Mouse (Mus musculus): Measurements from ENCODE around the gene Atg9b.
A peak's percentile ranks its signal among the peaks of the same experiment; 100 is the strongest.

Gene Atg9b

DNA sequence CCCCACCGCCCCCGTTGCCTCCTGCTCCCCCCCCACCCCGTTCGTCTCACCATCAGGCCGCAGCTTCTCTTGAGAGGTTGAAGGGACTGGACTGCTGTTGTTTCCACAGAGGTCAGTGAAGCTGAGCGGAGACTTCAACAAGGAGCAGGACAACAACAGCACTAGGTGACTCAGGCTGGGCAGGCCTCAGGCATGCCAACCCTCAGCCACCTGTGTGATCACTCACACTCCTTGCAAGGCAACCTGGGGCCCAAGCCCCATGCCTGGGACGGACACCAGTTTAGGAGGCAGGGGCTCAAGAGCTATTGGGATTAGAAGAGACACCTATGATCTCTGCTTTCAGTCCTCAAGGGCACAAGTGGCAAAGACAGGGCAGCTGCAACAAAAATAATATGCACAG lies at the start of gene Atg9b:
Gene Atg9b (minus strand): TSS at position 280 of the 400 bp plus-strand sequence.
- DNase-seq (ENCODE audit: low read depth, low spot score): no peak

DNA sequence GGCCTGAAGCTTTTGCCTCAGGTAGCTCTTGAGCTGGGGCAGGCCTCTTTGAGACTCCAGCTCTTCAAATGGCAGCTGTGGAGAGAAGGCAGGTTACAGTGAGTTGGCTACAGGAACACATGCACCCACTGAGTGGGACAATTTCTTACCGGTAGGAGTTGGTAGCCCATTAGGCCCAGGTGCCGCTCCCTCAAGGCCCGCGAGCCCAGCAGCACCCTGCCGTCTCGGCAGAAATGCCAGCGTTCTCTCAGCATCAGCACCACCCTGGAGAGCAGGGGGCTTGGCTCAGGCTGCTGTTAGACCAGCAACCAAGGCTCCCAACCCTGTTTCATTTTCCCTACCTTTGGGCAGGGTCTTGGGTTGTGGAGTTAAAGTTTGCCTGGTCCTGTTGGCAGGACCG lies 49.2 kb upstream of the Atg9b start:
- DNase-seq (ENCODE audit: low read depth, low spot score): no peak

DNA sequence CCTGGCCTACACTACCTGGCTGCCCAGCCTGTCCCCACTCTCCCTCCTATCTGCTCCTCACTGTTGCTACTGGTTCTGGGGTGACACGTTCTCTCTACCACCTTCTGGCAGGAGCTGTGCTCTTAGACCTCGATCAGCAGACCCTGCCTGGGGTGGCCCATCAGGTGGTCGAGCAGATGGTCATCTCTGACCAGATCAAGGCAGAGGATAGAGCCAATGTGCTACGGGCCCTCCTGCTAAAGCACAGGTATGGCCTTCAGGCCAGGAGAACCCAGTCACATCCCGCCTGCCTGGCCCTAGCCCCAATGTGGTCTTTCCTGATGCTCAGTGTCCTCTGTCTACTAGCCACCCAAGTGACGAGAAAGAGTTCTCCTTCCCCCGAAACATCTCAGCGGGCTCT lies 42.0 kb upstream of the Atg9b start:
- DNase-seq (ENCODE audit: low read depth, low spot score): no peak

DNA sequence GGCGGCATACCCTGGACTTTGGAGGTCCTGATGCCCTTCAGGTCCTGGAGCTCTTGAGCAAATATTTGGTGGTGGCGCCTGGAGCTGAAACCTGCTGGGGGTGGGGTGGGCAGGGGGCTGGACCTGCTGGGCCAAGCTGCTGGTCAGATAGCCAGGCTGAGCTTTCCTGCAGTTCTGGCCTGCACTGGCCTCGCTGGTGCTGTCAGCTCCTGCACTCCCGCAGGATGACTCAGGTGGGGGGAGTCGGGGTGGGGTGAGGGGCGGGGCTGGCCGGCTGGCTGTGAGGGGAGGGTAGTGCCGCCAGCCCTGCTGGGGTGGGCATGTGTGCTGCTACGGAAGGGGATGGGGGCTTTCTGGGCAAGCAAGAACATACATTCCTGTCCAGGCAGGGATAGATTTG lies 36.7 kb upstream of the Atg9b start:
- DNase-seq (ENCODE audit: low read depth, low spot score): no peak

DNA sequence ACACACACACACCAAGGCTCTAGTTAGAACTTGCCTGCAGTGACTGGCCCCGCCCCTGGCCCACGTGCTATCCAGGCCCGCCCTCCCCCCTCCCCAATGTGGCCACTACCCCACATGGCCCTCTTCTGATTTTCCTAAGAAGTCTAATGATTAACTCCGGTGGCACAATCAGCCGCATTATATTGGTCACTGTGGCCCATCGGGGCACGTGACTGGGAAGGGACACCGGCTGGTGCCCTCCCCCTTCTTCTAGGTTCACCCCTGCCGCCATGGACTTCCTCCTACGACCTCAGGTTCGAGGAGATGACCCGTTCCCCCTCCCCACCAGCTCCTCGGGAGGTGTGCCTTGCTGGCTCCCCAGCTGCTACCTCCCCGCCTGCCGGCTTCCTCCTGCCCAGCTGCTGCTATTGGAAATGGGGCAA lies 36.0 kb upstream of the Atg9b start:
- no peak for DNase-seq (ENCODE audit: low read depth, low spot score)

DNA sequence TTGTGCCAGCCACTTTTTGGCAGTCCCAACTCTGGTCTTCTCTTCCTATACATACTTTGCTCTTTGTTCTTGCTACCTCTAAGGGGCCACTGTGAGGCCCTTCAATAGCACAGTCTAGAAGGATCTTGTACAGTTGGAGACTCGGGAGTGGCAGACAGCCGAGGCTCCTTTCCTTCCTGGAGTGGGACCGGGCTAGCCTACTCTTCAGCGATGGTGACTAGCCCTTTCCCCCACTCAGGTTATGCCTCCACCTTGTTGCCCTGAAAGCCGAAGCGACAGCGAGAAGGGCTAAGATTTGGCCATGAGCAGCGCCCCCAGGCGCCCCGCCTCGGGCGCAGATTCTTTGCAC lies 35.3 kb upstream of the Atg9b start:
- no peak for DNase-seq (ENCODE audit: low read depth, low spot score)

DNA sequence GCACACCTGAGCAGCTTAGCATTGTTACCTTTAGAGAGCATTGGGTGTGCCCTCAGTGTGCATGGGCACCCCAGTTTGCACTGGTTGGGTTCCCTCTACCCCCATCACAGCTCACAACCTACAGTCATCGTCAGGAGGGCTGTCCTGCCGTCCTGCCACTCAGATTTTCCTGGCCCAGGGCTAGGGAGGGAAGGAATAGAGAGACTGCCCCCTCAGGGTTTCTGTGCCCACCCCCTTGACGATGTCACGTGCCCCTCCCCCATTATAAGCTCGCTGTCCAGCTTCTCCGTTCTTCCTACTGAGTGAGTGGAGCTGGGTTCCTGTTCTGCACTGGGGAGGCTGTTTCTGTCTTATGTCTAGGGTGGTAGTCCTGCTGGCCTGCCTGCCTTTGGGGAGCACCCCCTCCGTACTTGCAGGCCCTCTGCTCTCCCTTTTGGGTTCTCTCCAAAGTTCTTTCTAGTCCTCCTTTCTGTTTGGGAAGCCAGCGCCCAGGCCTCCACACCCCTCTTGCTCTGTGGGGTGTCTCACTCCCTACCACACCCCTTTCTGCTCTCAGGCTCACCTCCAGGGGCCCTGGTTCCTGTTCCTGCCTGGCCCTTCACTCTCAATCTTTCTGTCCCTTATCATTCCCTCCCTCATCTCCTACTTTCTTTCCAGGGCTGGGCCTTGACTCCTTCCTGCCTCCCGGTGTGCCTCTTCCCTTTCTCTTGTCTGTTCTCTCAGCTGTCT lies 34.8 kb upstream of the Atg9b start:
- DNase-seq (ENCODE audit: low read depth, low spot score): no peak

DNA sequence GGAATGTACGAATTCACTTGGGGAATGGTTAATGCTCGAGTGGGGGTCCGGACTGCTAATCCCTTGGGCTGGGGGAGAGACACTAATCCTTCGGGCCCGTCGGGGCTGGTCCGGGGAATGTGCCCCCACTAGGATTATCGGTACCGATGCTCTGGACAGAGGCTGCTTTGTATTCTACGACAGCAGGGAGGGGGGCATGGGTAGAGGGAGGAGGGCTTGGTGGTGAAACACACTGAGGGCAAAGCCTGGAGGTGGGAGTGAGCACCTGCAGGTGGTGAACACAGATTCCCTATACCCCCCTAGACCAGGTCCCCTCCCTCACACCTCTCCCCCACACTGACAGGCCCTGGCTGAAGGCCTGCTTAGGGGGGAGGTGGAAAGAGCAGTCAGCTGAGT lies 34.1 kb upstream of the Atg9b start:
- no peak for DNase-seq (ENCODE audit: low read depth, low spot score)

DNA sequence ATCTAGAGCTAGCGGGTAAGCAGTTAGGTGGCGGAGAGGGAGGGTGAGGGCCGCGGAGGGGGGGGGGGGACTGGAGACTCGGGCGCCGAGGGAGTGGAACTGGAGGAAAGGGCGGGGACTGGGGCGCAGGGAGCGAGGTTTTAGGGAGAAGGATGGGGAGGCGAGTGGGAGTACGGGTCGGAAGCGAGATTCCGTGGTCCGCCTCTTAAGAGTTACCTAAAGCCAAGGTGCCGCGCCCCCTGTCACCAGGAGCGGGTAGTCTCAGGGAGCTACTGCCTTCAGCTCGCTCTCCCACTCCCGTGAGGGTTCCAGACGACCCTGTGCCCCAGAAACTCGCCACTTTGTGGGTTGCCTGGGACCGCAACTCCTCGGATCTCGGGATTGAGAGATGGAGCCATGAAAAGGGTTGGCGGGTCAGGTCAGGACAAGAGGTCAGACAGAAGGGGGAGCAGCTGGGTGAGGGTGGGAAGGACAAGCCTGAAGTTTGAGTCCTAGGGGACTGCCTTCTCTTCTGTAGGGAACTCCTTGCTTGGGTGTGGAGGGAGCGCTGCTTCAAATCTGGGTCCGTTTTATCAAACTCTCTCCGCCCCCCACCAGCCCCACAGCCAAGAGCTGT lies 33.6 kb upstream of the Atg9b start:
- DNase-seq (ENCODE audit: low read depth, low spot score): no peak

DNA sequence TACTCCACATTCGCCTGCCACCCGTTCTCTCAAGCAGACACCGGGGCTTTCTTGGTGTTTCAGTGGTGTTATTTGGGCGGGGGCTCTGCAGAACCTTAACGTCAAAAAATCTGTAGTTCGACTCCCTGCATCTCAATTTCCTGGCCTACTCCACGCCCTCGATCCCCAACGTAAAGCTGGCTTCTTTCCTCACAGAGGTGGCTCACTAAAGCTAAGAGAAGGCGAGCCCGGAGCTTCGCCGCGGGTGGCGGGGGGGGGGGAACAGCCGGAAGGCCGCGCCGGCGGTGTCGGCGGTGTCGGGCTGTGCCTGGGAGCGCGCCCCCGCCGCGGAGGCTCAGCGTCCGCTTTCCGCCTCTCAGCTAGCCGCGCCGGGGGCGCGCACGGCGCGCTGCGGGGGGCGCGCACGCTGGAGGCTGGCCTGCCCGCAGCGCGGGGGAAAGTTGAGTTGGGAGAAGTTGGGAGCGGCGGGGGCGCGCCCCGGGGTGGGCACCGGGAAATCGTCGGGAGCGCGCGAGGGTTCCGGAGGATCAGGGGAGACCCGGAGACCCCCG lies 33.0 kb upstream of the Atg9b start:
- DNase-seq (ENCODE audit: low read depth, low spot score): peak; percentile 71

DNA sequence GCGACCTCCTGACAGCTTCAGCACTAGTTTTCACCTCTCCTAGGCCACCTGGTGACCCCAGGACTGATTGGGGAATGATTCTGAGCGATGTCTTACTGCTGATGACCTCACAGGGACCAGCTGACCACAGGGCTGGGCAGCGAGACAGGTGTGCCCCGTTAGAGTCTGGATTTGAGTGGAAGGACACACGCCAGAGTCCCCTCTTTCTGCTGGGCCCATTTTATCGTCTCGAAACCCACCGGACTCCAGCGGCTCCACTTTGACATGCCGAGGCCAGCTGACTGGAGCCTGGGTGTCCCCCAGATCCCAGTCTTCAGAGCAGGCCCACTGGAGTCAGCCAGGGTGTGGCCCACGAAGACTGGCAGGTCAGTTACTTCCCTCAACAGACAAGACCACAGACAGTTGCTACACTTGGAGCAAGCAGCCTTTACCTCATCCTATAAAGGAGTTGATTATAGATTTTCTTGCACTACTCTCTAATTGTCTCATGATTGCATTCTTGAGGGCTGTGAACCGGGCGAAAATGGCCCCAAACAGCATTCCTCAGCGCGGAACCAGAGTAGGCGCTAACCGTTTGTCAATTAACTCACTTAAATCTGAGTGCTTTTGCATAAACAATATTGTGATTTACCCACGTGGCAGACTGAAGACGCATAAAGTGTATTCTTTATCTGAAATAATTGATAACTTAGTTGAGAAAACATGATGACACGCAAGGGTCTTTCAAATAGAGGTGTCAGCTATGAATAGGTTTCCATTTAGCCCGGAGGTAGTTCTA lies 32.2 kb upstream of the Atg9b start:
- peak; percentile 40 for DNase-seq (ENCODE audit: low read depth, low spot score)

DNA sequence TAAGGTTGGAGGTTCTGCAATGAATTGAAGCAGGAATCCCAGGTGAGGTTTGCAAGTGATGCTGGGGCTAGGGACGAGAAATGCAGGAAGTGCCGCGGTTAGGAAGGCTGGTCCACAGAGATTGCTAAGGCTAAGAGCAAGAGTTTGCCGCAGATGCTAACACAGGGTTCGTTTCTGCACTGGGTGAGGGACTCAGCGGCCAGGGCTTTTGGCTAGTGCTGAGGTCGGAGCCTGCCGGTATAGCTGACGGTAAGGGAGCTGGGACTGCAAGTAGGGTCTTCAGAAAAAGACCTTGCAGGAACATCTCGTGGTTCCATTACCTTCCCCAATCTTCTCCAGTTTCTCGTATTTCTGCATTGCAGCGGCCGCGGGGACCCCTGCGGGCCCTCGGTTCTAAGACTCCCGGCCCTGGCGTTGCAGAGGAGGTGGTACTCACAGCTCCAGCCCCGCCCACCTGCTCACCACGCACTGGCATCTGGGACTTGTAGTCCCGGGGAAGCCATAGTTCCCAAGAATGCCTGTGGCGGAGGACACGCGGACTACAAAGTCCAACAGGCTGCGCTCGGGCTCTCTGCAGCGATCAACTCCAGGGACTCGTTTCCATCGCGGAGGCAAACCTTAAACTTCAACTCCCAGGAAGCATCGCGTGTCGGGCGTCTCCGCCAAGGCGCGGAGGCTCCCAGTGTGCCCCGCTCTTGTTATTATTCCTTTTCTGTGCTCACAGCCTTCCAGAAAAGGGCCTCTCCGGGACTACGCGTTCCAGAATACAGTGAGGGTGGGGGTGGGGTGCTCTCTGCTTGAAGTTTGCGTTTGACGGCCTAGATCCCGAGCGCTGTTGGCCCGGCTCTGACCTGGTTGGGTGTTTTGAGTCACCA lies 31.4 kb upstream of the Atg9b start, which contains the start of the genes Cdk5 and Slc4a2:
Gene Cdk5 (minus strand): TSS at position 402 of the 875 bp plus-strand sequence.
Gene Slc4a2 (plus strand): TSS at position 709 of the 875 bp plus-strand sequence.
- peak; percentile 94 for DNase-seq (ENCODE audit: low read depth, low spot score)

DNA sequence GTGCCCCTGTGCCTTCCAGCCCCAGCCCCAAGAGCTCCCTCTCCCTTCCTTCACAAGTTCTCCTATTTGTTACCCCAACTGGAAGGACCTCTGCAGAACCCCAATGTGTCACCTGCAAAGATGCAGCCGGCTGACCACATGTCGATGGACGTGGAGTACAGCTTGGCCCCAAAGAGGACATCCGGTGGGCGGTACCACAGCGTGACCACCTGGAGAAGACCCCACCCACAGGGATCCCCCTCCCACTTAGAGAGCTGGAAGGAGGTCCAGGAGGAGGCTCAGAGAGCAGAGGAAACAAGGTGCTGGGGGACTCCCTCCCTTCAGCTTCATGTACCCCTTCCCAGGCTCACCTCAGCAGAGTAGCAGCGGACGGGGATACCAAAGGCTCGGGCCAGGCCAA lies 28.4 kb upstream of the Atg9b start:
- DNase-seq (ENCODE audit: low read depth, low spot score): no peak

DNA sequence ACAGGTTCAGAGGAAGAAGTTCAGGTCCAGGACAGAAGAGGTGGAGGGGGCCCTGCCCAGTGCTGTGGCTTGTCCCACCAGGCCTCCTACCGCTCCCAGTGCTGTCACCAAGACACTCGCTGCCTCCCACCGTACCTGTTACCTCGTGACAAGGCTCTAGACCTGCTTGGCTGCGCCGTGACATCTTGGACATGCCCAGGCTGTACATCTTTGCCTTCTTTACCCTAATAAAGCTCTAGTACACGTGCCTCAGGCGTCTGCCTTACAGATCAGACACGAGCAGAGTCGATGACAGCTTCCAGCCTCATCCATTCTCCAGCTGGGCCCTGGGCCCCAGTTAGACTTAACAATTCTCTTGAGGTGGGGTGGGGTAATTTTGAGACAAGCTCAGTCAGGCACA lies 25.6 kb upstream of the Atg9b start:
- DNase-seq (ENCODE audit: low read depth, low spot score): no peak

DNA sequence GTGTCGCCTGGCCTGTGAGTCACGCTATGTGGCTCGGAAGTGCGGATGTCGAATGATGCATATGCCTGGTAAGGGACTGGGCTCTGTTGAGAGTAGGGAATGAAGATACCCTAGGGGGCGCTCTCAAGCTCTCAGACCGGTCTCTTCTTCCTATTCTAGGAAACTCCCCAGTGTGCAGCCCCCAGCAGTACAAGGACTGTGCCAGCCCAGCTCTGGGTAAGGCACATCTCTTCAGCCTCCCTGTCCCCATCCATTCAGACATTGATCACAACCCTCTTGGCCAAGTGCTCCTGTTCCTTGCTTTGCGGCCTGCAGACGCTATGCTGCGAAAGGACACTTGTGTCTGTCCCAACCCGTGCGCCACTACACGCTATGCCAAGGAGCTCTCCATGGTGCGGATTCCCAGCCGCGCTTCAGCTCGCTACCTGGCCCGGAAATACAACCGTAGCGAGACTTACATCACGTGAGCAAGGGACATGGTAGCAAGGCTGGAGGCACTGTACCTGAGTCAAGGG lies 24.3 kb upstream of the Atg9b start:
- peak; percentile 28 for DNase-seq (ENCODE audit: low read depth, low spot score)

DNA sequence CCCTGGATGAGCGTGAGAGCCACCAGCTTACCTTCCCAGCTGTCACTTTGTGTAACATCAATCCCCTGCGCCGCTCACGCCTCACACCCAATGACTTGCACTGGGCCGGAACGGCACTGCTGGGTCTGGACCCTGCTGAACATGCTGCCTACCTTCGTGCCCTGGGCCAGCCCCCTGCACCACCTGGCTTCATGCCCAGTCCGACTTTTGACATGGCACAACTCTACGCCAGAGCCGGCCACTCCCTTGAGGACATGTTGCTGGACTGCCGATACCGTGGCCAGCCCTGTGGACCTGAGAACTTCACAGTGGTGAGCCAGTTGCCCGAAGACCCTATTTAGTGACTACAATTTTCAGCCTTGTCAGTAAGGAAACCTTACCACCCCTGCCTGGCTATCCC lies 22.0 kb upstream of the Atg9b start:
- no peak for DNase-seq (ENCODE audit: low read depth, low spot score)

DNA sequence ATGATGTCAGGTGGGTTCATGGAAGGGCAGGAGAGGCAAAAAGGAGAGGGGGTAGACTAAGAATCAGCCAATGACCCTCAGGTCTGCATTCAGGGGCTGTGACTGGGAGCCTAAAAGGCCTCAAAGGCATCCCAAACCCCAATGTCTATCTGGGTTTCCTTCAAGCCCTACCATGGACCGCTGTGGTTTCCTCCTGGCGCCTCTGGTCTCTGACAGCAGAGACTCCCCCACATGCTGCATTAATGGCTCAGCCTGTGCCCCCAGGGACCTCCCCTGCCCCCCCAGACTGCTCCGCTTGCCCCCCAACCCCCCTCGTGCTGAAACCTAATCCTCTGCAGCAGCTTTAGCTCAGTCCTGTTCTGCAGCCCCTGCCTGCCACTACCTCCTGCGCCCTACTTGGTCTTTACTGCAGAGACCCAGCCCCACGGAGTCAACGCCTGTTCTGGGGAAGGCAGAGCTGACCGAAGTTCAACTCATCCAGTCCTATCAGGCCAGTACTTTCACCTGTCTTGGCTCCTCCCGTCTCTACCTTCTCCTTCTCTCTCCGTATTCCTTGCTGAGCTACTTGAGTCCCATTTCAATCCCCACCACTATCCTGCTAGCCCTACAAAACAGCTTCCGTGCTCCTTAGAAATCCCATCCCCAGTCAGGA lies 21.2 kb upstream of the Atg9b start, which contains the start of gene Asic3:
Gene Asic3 (plus strand): TSS at position 351 of the 652 bp plus-strand sequence.
- no peak for DNase-seq (ENCODE audit: low read depth, low spot score)

DNA sequence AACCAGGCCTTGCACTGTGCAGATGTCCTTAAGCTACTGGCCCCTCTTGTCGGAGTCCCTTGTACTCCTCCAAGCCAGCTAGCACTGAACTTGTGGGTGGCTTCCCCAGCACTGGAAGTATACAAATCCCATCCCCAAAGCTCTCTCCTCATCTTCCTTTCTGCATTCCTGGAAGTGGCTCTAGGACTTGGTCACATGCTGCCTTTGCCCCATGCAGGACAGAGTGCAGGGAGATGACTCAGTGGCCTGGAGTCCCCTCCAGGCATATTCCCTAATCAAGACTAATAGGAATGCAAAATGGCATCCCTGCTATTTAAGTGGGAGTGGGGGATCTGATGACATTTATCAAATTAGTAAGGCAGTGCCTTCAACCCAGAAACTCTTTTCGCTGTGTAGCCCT lies 20.1 kb upstream of the Atg9b start:
- DNase-seq (ENCODE audit: low read depth, low spot score): no peak

DNA sequence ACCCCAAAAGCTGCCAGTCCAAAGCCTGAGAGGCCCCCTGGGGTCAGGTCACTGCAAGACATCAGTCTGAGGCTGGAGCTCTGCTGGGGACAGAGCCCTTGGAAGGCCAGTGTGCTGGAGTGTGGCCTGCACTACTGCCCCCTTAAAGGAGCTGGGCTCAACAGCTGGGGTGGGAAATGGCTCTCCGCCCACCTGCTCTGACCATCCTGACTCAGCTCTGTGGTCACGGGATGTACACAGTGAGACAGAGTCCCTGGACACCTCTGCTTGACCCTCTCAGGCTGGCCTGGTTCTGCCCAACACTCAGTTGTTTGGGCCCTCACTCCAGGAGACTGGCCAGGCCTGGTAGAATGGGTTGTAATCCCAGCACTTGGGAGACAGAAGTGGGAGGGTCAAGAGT lies 17.5 kb upstream of the Atg9b start:
- no peak for DNase-seq (ENCODE audit: low read depth, low spot score)

DNA sequence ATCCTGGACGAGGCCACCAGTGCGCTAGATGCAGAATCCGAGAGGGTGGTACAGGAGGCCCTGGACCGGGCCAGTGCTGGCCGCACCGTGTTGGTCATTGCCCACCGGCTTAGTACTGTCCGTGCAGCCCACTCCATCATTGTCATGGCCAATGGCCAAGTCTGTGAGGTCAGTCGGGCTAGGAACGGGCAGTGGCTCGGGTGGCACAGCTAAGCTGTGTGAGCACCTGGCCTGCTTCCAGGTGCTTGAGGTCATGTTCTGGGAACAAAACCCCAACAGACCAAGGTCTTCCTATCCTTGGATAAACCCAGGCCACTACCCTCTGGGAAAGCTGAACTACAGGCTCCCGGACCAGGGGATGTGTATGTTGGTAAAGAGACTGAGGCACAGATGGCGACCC lies 16.7 kb upstream of the Atg9b start:
- DNase-seq (ENCODE audit: low read depth, low spot score): no peak
